Mouse (Mus musculus) urinary bladder, adult 2 months (tissue): ENCODE data around the gene Mapkapk2. TPM values are rescaled to one million over a fixed set of nuclear protein-coding genes. Genes with fewer than 3 reads are reported as not detected.

Experiments
- DNase-seq: peaks from one replicate; pipeline ENCODE4 v3.0.0; 2022; ENCODE audit warnings: low spot score
- polyA plus RNA-seq: library from polyadenylated mRNA; depleted of rRNA; stranded (reverse); fragments of >200 nt; gene quantifications from 2 replicates; pipeline ENCODE4 v1.2.3, GENCODE M21; 2012

Mapkapk2 gene
- polyA plus RNA-seq, 1 experiment = 77.4 TPM

GRCm38 (mm10) chr1:131080686-131081085, 16.9 kb downstream of the Mapkapk2 start:
- no peak for DNase-seq

GRCm38 (mm10) chr1:131079762-131080161, 17.9 kb downstream of the Mapkapk2 start:
- DNase-seq = no peak

GRCm38 (mm10) chr1:131078761-131079330, 18.8 kb downstream of the Mapkapk2 start:
- DNase-seq = no peak

GRCm38 (mm10) chr1:131075098-131075791, 22.4 kb downstream of the Mapkapk2 start:
- DNase-seq = no peak

- no peak for DNase-seq
Measured at GRCm38 (mm10) chr1:131074524-131074938, 23.1 kb downstream of the Mapkapk2 start.

- no peak for DNase-seq
Measured at GRCm38 (mm10) chr1:131072376-131072990, 25.1 kb downstream of the Mapkapk2 start.

GRCm38 (mm10) chr1:131069010-131069409, 28.6 kb downstream of the Mapkapk2 start:
- no peak for DNase-seq

- DNase-seq = no peak
Measured at GRCm38 (mm10) chr1:131068011-131068727, 29.5 kb downstream of the Mapkapk2 start.

- DNase-seq = no peak
Measured at GRCm38 (mm10) chr1:131064202-131064601, 33.4 kb downstream of the Mapkapk2 start.

- DNase-seq = no peak
Measured at GRCm38 (mm10) chr1:131062821-131063220, 34.8 kb downstream of the Mapkapk2 start.

- DNase-seq = no peak
Measured at GRCm38 (mm10) chr1:131061740-131062254, 35.8 kb downstream of the Mapkapk2 start.

GRCm38 (mm10) chr1:131060290-131061253, 37.1 kb downstream of the Mapkapk2 start:
- no peak for DNase-seq

GRCm38 (mm10) chr1:131059841-131060240, 37.8 kb downstream of the Mapkapk2 start:
- no peak for DNase-seq

GRCm38 (mm10) chr1:131059411-131059810, 38.2 kb downstream of the Mapkapk2 start:
- no peak for DNase-seq

- DNase-seq = no peak
Measured at GRCm38 (mm10) chr1:131058431-131058830, 39.2 kb downstream of the Mapkapk2 start.

GRCm38 (mm10) chr1:131054251-131054650, 43.4 kb downstream of the Mapkapk2 start:
- no peak for DNase-seq

GRCm38 (mm10) chr1:131053656-131054055, 44.0 kb downstream of the Mapkapk2 start:
- no peak for DNase-seq

GRCm38 (mm10) chr1:131053239-131053638, 44.4 kb downstream of the Mapkapk2 start:
- DNase-seq = no peak

- no peak for DNase-seq
Measured at GRCm38 (mm10) chr1:131051073-131051472, 46.6 kb downstream of the Mapkapk2 start.

- no peak for DNase-seq
Measured at GRCm38 (mm10) chr1:131050617-131051016, 47.0 kb downstream of the Mapkapk2 start.

GRCm38 (mm10) chr1:131050011-131050410, 47.6 kb downstream of the Mapkapk2 start:
- DNase-seq = no peak
